Mouse (Mus musculus) adrenal gland, postnatal 14 days (tissue): ENCODE measurements around the gene Kazn. TPM values are rescaled to one million over a fixed set of nuclear protein-coding genes. Genes with fewer than 3 reads are reported as not detected.

ENCODE experiments used
- DNase-seq: peaks from one replicate; pipeline ENCODE4 v3.0.0; 2021; ENCODE audit warnings: mixed read lengths
- total RNA-seq: library from RNA; stranded (reverse); gene quantifications from 2 replicates; pipeline ENCODE4 v1.2.3, GENCODE M21; 2021

Kazn gene
- total RNA-seq, 1 experiment from 2014 or later, result 18.2 TPM

DNA sequence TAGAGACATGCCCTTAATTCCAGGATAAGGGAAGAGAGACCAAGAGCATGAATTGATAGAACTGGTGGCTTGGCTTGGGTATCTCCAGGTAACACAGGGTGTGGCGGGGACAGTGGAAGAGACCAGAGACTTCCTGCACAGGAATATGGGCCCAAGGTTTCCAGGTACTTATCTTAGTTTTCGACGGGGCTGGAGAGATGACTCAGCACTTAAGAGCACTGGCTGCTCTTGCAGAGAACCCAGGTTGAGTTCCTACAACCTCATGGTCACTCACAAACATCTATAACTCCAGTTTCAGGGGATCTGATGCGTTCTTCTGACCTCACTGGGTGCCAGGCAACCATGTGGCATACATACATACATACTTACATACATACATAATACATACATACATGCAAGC lies 3.0 kb upstream of the Kazn start:
- DNase-seq, result no peak

DNA sequence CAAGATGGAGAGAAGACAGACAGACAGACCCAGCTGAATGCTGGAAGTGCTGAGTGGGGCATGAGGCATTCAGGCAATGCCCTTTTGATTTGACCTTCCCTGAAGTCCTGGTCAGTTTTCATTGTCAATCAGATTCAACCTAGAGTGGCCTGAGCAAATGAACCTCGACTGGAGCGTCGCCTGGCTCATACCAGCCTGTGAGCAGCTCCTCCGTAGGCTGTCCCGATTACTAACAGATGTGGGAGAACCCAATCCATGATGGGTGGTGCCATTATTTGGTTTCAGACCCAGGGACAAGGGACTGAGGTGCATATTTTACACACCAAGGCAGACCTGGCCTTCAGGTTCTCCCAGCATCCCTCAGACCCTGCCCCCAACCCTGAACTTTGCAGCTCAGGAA lies 1.7 kb upstream of the Kazn start:
- no peak for DNase-seq

DNA sequence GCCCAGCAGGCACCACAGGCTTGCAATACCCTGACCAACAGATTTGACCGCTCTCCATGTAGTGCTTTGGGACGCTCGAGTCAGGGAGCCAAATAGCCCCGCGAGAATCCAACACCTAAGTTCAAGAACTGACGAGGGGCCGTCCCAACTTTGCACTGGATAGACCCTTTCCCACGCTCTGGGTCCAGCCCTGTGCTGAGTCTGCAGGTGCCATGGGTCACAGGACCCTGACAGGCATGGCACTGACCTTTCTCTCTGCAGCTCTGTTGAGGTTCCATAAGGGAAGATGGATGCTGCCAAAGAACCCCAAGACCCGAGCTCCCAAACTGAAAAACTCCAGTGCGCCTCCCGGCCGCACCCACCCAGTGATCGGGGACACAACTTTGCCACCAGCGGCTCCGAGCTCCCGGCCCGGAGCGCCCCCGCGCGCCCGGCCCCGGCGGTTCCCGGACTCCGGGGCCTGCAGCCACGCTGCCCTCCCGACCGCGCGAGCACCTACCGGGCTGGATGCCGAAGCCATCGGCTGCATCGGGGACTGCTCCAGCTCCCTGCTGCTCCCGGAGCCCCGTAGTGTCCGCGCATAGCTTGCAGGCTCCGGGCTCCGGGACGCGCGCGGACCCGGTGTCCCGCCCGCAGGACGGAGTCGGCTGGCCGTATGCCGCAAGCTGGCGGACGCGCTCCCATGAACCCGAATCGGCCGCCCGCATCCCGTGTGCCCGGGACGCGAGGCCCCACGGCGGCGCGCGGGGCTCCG lies 538 bp downstream of the Kazn start:
- peak; percentile 83 for DNase-seq

DNA sequence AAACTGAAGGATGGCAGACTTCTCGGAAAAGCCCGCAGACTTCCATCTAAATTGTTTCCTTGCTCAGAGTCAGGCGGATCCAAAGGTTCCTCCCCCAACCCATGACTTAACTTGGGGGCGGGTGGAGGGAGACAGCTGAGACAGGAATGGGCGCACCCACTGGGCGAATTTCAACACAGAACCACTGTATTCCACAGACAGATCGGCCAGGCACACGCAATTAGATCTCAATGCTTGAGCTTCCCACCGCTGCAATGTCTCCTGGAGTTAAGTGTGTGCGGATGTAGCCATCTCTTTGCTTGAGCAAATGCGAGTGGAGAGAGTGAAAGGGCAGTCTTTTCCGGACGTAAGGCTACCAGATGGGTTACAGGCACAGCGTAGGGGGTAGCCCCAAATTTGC lies 1.2 kb downstream of the Kazn start:
- DNase-seq, result peak; percentile 58

DNA sequence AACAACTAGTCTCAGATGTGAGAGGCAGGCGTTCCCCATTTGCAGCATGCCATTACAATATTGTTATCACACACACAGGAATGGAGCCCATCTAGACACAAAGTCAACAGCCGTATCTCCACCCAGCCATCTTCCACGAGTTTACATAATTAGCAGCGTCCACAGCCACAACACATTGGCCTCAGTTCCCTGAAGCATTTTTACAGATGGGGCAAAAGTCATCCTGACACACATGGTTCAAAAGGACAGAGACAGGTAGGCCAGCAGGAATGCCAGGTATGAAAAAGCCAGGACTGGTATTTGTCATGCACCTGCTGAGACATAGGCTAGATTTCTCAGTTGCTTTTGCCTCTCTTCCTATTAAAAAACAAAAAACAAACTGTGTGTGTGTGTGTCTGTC lies 2.5 kb downstream of the Kazn start:
- no peak for DNase-seq

DNA sequence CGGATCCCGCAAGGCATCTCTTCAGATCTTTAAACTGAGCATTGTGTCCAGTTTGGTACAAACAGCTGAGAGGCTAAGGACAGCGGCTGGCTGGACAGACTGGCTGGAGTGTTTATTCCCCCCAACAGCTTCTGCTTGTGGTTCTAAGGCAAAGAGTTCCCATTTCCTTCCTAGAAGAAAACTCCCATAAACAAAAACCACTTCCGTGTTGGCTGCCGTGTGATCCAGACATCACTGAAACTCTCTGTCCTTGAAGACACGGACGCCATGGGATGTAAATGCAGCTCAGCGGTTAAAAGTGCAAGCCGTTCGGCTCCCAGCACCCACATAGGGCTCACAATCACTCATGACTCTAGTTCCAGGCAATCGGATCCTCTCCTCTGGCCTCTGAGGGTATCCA lies 3.8 kb downstream of the Kazn start:
- no peak for DNase-seq

DNA sequence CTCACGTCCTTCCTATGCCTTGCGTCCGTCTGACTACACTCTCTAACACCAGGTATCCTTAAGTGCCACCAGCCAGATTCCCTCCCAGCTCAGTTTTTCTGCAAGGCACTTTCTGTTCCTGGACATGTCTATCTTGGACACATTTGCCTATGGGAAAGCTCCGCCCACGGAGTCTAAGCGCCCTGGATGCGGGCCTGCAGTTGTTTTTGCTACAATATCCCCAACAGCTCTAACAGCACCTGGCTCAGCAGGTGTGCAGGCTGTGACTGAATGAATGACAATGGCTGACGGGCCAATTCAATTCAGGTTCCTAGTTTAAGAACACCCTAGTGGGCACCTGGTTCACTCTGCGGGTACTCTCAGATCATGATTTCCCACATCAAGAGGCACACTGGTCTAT lies 4.4 kb downstream of the Kazn start:
- no peak for DNase-seq

DNA sequence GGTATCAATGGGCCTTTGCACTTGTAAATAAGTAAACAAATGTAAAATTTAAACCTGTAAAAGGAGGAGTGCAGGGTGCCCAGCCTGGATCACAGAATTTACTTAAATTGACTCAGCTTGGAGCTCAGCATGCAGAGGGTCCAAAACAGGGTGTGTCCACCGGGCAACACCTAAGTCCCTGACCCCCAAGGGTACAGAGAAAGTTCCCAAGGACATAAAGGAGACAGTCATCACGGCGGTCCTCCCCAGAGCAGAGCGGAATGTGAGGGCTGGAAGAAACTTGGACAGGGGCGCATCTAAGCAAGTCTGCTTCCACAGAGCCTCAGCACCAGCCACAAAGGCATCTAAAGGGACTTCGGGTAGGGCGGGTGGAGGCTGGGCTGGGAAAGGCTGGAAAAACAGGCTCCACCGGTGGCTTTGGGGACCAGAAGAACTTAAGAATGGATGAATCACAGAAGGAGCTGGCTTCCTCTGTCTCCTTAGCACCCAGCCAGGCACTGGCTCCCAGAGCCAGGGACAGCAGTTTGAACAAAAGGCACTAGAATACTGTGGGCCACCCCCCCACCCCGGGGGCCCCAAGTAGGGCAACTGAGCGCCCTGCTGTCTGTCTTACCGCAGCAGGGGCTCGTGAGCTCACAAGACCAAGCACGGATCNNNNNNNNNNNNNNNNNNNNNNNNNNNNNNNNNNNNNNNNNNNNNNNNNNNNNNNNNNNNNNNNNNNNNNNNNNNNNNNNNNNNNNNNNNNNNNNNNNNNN lies 10.2 kb downstream of the Kazn start:
- DNase-seq, result no peak

DNA sequence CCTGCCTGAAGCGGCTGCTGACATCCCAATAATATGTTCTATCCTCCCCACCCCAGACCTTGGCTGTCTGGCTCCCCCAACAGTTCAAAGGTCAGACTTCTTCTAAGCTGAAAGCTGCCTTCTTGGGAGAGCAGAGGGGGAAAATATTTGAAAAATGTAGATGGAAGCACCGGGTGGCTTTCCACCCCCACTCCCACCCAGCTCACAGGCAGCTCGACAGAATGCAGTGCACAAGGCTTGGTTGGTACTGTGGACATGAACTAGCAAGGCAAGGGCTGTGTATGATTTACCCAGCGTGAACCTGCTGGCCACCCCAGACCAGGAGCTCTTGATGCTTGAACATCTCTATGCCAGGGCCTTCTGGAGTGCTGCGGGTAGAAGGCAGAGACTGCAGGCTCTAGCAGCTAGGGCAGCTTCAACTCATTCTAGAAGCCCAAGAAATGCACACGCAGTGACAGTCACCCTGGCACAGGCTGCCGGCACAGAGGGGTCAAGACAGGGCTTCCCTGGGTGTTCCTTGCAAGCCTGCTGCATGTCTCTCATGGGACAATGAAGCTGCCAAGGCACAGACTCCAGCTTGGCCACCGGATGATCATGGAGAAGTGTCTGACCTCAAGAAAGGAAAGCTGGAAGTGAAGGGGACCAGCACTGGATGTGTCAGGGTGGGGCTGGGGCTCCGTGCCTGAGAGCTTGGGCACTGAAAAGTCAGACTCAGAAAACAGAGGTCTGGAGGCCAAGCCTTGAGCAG lies 15.1 kb downstream of the Kazn start:
- DNase-seq, result no peak

DNA sequence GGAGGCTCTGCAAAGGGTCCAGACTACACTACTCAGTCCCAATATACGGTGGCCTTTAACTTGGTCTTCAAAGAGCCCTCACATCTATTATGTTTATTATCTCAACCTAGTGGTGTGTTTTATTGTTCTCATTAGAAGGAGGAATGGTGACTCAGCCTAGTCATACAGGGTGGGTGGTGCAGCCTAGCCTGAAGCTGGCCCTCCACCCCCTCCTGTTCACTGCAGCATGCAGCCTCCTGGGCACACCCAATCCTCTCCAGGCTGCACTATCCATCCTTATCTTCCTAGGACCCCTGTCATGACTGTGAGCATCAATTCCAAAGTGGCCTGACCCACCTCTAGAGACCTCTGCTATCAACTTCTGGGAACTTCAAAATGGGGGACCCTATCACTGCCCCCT lies 16.8 kb downstream of the Kazn start:
- no peak for DNase-seq

DNA sequence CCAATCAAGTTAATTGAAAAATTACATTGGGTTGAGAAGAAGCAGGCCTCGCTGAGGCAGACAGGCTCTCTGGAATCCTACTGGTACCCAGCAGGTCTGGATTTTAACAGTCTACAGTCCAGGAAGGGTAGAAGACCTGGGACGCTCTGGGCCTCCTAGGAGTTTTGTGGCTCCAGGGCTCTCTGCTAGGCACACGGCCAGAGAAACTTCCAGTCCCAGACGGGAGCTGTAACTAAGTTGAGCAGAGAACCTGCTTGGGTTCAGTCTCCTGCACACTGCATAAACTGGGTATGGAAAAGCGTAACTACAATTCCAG lies 17.5 kb downstream of the Kazn start:
- no peak for DNase-seq

DNA sequence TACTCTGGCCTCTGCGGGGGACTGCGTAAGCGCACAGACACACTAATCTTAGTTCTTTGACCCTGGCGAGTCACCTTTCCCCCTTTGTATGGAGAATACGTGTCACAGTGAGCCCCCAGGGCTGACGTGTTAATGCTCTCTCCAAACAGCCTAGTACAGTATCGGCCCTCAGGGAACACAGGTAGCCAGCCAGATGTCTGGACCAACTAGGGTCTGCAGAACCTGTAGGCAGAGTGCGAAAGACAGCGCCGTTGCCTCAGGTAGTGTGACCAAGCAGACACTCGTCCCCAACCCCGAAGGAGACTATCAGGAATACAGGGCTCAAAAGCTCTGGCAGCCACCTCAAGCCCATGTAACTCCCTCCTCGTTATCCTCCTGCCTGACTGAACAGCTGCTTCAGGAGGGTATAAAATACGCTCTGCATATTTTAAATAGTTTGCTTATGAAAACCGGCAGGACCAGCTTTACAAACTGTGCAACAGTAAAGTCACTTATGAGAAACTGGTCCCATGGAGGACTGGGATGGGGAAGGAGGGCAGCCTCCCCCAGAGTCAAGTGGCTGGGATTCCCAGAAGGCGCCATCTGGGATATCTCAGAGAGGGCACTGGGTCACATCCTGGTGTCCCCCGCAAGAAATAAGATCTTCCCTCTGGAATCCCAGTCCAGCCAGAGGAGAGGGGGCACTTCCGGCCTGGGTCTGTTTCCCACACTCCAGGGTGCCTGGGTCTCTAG lies 18.0 kb downstream of the Kazn start:
- DNase-seq, result peak; percentile 39

DNA sequence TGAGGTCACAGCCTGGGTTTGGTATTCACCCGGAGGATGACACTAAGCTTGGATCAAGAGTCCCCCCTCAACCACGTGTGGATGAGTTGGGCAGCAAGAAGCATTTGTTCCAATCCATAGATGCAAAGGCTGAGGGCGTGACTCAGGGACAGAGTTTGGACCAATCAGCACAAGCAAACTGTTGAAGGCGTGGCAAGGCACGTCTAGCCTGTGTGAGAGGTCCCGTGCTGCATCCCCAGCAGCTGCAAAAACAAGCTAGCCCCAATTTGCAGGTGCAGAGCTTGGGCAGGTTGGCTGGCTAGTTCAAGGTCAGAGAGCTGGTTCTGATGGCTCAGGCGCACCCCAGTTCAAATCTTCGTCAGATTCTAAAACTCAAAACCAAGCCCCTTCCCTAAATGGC lies 20.2 kb downstream of the Kazn start:
- DNase-seq, result no peak

DNA sequence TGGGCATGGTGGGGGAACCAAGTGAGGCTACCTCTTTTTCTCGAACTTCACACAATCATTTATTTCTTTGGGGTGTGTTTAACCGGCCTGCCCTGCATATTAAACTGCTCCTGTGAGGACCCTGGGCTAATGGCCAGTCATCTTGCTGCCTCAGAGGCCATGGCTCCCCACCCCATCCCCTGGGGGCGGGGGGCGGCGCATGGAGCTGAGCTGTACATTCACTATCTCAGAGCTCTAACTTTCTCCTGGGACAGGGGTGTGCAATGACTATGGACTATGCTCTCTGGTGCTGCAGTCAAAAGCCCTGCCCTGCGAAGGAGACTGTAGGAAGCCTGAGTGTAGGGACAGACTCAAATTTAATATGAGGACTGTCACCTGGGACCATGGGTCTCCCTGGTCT lies 22.2 kb downstream of the Kazn start:
- no peak for DNase-seq

DNA sequence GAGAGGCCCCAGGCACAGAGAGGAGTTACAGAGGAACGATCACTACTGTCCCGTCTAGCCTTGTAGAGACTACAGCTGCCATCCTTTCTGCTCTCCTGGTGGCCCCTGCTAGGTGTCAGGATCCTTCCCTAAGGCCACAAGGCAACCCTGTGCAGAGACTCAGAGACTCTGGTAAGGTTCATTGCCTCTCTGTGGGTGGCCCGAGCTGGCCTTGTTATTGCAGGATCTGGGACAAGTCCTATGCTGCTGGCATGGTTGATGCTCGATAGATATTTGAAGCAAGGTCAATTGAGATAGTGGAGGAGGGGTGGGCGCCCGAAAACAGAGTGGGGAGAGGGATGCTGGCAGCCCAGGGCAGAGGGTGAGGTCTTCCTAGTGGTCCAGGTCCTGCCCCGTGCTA lies 23.4 kb downstream of the Kazn start:
- peak; percentile 52 for DNase-seq

DNA sequence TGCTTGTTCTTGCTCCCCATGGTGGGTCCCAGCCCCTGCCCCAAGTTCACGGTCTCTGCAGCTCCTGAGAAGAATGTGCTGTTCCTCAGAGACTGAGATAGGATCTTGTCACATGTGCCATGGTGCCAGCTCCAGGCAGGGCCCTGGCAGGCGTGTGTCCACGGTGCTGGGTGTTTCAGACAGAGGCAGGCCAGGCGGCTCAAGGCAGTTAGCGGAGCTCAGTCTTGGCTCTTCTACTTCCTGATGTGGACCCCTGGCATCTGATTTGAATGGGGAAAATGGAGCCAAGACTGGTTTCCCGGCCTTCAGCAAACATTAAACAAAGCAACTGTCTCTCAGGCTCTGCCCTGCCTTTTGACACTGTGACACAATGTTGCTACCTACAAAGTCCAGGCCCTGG lies 24.7 kb downstream of the Kazn start:
- no peak for DNase-seq

DNA sequence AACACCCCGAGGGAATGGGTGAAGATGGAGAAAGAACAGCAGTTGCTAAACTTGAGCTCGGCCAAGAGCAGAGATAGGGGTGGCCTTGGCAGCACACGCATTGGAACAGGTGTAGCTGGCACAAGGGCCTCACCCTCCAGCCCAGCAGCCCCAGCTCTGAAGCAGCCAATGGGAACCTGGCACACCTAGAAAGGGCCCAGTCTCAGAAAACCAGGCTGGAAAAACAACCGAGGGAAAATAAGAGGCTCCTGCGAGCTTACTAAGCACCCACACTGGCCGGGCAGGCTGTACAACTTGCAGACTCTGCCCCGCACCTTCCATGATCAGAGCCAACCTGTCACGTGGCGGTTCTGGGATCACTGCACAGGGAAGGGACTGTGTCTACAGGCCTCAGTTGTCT lies 26.8 kb downstream of the Kazn start:
- no peak for DNase-seq

DNA sequence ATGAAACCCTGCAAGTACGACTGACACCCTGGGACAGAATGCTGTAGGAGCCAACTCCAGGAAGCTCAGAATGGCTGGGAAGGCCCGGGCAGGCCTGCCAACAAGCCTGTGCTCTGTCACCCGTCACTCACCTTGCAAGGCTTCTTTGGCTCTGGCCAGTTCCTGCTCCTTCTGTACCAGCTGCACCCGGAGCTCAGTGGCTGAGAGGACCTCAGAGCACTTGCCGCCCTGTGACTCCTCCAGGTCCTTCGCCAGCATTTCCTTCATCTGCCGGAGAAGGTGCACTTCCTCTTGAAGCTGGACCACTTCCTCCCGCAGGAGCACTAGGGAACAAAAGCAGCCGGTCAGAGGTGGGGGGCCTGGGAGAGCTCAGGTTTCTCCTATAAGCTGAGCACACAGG lies 29.3 kb downstream of the Kazn start:
- DNase-seq, result no peak

DNA sequence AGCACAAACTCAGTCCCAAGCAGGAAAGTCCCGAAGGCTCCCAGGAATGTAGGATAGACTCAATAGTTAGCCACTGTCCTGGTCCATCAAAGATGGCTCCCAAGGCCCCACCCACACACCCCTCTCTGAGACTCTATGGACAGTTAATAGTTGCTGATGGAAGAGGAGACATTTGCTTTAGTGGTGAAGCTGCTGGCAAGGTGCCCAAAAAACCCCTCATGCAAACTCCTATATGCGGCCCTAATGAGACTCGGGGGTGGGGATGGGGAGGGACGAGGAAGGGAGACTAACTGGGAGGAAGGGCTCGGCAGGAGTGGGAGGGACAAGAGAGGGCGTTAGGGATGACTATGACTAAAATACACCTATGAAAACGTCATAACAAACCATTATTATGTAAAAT lies 29.7 kb downstream of the Kazn start:
- no peak for DNase-seq

DNA sequence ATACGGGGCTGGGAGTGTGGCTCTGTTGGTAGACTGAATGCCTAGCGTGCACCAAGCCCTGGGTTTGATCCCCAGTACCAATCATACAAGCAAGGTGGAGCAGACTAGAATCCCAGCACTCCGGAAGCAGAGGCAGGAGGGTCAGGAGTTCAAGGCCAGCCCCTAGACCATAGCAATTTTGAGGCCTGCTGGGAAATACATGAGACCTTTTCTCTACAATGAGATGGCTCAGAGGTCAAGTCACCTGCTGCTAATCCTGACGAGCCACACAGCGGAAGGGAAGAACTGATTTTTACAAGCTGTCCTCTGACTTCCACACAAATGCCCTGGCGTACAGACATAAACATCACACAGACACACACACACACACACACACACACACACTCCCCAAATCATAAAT lies 33.5 kb downstream of the Kazn start:
- DNase-seq, result no peak

DNA sequence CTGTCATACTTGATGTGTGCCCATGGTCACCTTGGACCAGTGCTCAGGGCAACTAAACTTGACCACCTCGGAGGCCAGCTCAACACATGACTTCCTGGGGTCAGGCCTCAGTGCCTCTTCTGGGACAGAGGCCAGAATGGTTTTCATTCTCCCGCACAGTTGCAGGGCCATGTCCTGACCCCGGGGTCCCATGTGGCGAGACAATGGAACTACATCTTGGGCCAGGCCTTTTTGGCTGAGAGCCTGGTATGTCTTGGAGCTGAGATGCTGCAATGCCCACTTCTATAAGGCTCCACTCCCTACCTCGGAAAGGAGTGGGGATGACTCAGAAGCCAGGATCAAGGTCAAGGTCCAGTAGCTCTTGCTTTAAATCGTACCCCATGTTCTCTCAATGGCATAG lies 42.6 kb downstream of the Kazn start:
- peak; percentile 70 for DNase-seq

DNA sequence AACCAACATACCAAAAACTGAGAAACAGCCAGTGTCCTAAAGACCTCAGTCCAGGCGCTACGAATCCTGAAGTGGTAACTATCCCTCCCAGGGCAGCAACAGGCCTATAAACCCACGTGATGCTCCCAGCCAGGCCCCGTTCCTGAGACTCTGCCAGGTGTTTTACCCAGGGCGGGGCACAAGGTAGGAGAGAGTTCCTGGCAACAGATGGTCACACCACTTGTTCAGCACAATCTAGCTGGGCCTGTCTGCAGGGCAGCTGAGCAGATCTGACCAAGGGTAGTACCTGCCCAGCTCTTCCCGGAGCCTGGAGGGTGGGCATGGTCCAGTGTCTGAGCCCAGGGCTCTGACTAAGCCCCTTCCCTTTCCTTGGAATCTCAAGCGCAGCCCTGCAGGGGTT lies 45.4 kb downstream of the Kazn start:
- DNase-seq, result no peak

DNA sequence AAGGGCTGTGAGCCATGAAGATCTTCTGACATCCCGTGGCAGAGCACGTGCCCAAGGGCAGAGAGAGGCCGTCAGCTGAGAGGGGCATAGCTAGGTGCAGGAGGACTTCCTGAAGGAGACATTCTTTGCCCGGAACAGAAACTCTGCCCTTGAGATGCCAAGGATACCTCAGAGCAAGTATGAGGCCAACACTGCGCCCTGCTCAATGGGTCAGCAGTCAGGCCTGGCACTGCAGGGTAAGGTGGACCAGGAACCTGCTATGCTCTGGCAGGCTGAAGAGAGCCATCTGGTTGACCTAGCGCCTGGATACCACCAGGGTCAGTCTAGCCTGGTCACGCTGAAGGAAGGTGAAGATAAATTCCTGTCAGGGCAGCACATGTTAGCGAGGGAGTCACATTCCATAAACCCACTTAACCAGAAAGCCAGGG lies 46.0 kb downstream of the Kazn start:
- DNase-seq, result peak; percentile 50
